Comparison of ENCODE assay signal across 8 mouse cellular contexts in the genomic region with DNA sequence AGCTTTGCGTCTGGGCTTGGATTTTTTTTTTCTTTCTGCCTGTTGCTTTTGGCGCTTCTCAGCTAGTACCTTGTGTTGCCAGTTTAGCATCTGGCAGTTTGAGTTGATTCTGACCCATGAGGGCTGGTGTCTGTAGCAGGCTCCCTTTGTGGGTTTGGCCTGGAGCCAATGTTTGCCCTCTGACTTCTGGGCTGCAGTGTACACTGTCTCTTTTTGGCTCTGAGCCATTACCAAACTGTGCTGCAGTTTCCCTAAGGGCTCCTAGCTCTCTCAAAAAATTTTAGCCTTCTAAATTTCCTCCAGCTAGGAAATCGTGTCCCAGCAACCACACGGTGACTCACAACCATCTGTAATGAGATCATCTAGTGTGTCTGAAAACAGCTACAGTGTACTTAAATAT. TPM values are rescaled to one million over a fixed set of nuclear protein-coding genes. Genes with fewer than 3 reads are reported as not detected.
DNase-seq lines count a peak whose midpoint lies in the region; ATAC-seq and TF ChIP-seq lines count a peak whose summit lies in the region.

No protein-coding gene starts in this region.

- no peak for TF ChIP-seq POLR2A in olfactory bulb, adult 2 months (IDR thresholded peaks at IDR 0.05; ENCODE audit: insufficient read depth, low read depth, low read length)

- WGBS in embryonic facial prominence, embryonic 12.5 days = 26% methylated on average over 4 of the region's 4 CpGs
- 54% methylated on average over 4 of the region's 4 CpGs for WGBS in heart, embryonic 11.5 days (ENCODE audit: insufficient replicate concordance)
- 5% methylated on average over 4 of the region's 4 CpGs for whole genome bisulfite sequencing in large intestine, adult 2 months
- WGBS in liver, embryonic 16.5 days (ENCODE audit: insufficient replicate concordance) = 39% methylated on average over 4 of the region's 4 CpGs
- WGBS in olfactory bulb, adult 2 months = 12% methylated on average over 4 of the region's 4 CpGs

- TF ChIP-seq CTCF in olfactory bulb, adult 2 months (IDR thresholded peaks at IDR 0.05; ENCODE audit: insufficient read depth, low read depth, low read length) = no peak

- no peaks in the 10 kb centered on the region for H3K27me3 ChIP-seq in embryonic facial prominence, embryonic 12.5 days
- H3K27me3 ChIP-seq in heart, embryonic 11.5 days (ENCODE audit: control insufficient read depth, insufficient read depth, low read length) = no peaks in the 10 kb centered on the region
- H3K27me3 ChIP-seq in liver, embryonic 16.5 days (ENCODE audit: control insufficient read depth, insufficient read depth, low read depth, low read length) = no peaks in the 10 kb centered on the region

- H3K4me2 ChIP-seq in embryonic facial prominence, embryonic 12.5 days (replicated peaks) = no peak overlapping the region
- H3K4me2 ChIP-seq in heart, embryonic 11.5 days = no peak overlapping the region
- H3K4me2 ChIP-seq in liver, embryonic 16.5 days (ENCODE audit: low read depth, low read length) = no peak overlapping the region

- no peak overlapping the region for H3K4me3 ChIP-seq in embryonic facial prominence, embryonic 12.5 days
- no peak overlapping the region for H3K4me3 ChIP-seq in heart, embryonic 11.5 days (ENCODE audit: low read depth, low read length)
- H3K4me3 ChIP-seq in liver, embryonic 16.5 days (ENCODE audit: low read depth, low read length) = no peak overlapping the region
- no peak overlapping the region for H3K4me3 ChIP-seq in olfactory bulb, adult 2 months (ENCODE audit: insufficient read depth, low read depth, low read length)

- no peaks in the 10 kb centered on the region for H3K36me3 ChIP-seq in embryonic facial prominence, embryonic 12.5 days
- H3K36me3 ChIP-seq in heart, embryonic 11.5 days (ENCODE audit: control insufficient read depth, insufficient read depth, low read length) = no peaks in the 10 kb centered on the region
- H3K36me3 ChIP-seq in liver, embryonic 16.5 days (ENCODE audit: control insufficient read depth, insufficient read depth) = no peaks in the 10 kb centered on the region

- no peaks in the 10 kb centered on the region for H3K9me3 ChIP-seq in embryonic facial prominence, embryonic 12.5 days
- H3K9me3 ChIP-seq in heart, embryonic 11.5 days (replicated peaks; ENCODE audit: control insufficient read depth, low read length) = no peaks in the 10 kb centered on the region
- H3K9me3 ChIP-seq in liver, embryonic 16.5 days (replicated peaks; ENCODE audit: control insufficient read depth, low read length) = no peaks in the 10 kb centered on the region

- no peak overlapping the region for H3K9ac ChIP-seq in embryonic facial prominence, embryonic 12.5 days
- no peak overlapping the region for H3K9ac ChIP-seq in heart, embryonic 11.5 days (ENCODE audit: low read depth, low read length)
- H3K9ac ChIP-seq in liver, embryonic 16.5 days (ENCODE audit: low read depth, low read length) = no peak overlapping the region

- no peaks in the 10 kb centered on the region for H3K4me1 ChIP-seq in embryonic facial prominence, embryonic 12.5 days
- peaks cover 4% of the 10 kb centered on the region for H3K4me1 ChIP-seq in heart, embryonic 11.5 days (ENCODE audit: control insufficient read depth, insufficient read depth, low read length)
- H3K4me1 ChIP-seq in liver, embryonic 16.5 days (ENCODE audit: control insufficient read depth, low read depth, low read length) = no peaks in the 10 kb centered on the region
- peaks cover 3% of the 10 kb centered on the region for H3K4me1 ChIP-seq in olfactory bulb, adult 2 months (ENCODE audit: control insufficient read depth, insufficient read depth, low read length)

- peak; percentile 3 for DNase-seq in retina, adult 2 months (ENCODE audit: low read depth, low spot score)
- DNase-seq in retina, embryonic 14.5 days (ENCODE audit: low spot score) = no peak
- DNase-seq in large intestine, adult 2 months (ENCODE audit: low read depth, low spot score) = peak; percentile 25
- DNase-seq in urinary bladder, postnatal 36 days (ENCODE audit: low spot score in 2 of 2) = peak; percentile 30 to 71

- peak; percentile 84; the same call in 1 of the 2 replicates for ATAC-seq in embryonic facial prominence, embryonic 12.5 days (ENCODE audit: insufficient number of reproducible peaks, insufficient read depth, low FRiP score, low TSS enrichment)
- peak; percentile 74 for ATAC-seq in heart, embryonic 11.5 days (replicated peaks; ENCODE audit: insufficient number of reproducible peaks, low FRiP score, low TSS enrichment)
- ATAC-seq in liver, embryonic 16.5 days (ENCODE audit: low read depth) = peak; percentile 87

- H3K27ac ChIP-seq in embryonic facial prominence, embryonic 12.5 days = no peak overlapping the region
- H3K27ac ChIP-seq in heart, embryonic 11.5 days (ENCODE audit: low read depth, low read length) = no peak overlapping the region
- H3K27ac ChIP-seq in liver, embryonic 16.5 days (ENCODE audit: low read length) = no peak overlapping the region
- peak overlapping the region; percentile 16; the same call in 1 of the 2 replicates for H3K27ac ChIP-seq in olfactory bulb, adult 2 months (ENCODE audit: insufficient read depth, low read depth, low read length)

RNA-seq across cellular contexts. Expression of a gene that starts 50.1 kb away (rescaled TPM):
- polyA plus RNA-seq in embryonic facial prominence, embryonic 12.5 days (2016; fragmentation: Nextera tagmentation; extraction: Ambion mirVana) = 15.4 and 16.5 TPM in 2 replicates
- 27.3 and 29.8 TPM in 2 replicates for polyA plus RNA-seq in heart, embryonic 11.5 days (2014; fragmentation: Nextera tagmentation; extraction: Ambion mirVana)
- polyA plus RNA-seq in large intestine, adult 2 months (2012; rRNA removed) = 12.9 and 13.1 TPM in 2 replicates
- polyA plus RNA-seq in liver, embryonic 16.5 days (2015; fragmentation: Nextera tagmentation; extraction: Ambion mirVana) = 7.0 and 7.3 TPM in 2 replicates
- not detected in 2 replicates for polyA plus RNA-seq in olfactory bulb, adult 2 months (2012; ENCODE audit: insufficient read depth, insufficient read length, low replicate concordance, missing spikeins)
